Mouse (Mus musculus) liver, adult 2 months (tissue): ENCODE measurements at regions not wholly inside any gene's neighbourhood (a gene's known extent, or its start where the extent isn't known, plus 50 kb on each side); places are given as distances from the start of the nearest gene placed in this dataset.
A peak's percentile ranks its signal among the peaks of the same experiment; 100 is the strongest.
"Not testable (repeated sequence)": the region's sequence is repeated elsewhere in the genome, so short reads cannot be mapped to it uniquely, and the experiment has no call there.

ENCODE experiments used
- DNase-seq: peaks from one replicate; pipeline ENCODE4 v3.0.0-alpha.2; 2011; ENCODE audit warnings: low read depth, low spot score; ENCODE audit errors: extremely low read depth
- H3K27ac ChIP-seq: fragments of 200-500 bp; replicated peaks from 2 replicates; pipeline ENCODE4 v1.5.1; 2012; ENCODE audit warnings: low read depth, mild to moderate bottlenecking, control low read depth, inconsistent platforms, low read length; ENCODE audit not compliant: insufficient read depth
- H3K27me3 ChIP-seq: fragments of 200-500 bp; 2 replicates; pipeline ENCODE4 v1.6.1; 2012; ENCODE audit warnings: mild to moderate bottlenecking, moderate library complexity, low read length, inconsistent platforms; ENCODE audit not compliant: control insufficient read depth, insufficient read depth
- H3K36me3 ChIP-seq: fragments of 200-500 bp; 2 replicates; pipeline ENCODE4 v1.6.1; 2012; ENCODE audit warnings: low read length, inconsistent platforms; ENCODE audit not compliant: control insufficient read depth, insufficient read depth
- H3K4me1 ChIP-seq: fragments of 200-500 bp; 2 replicates; pipeline ENCODE4 v1.6.1; 2011; ENCODE audit warnings: low read length; ENCODE audit not compliant: control insufficient read depth, insufficient read depth
- H3K4me3 ChIP-seq: fragments of 200-500 bp; 2 replicates; pipeline ENCODE4 v1.5.1; 2011; ENCODE audit warnings: low read depth, mild to moderate bottlenecking, control low read depth, low read length, moderate library complexity; ENCODE audit not compliant: insufficient read depth
- H3K79me2 ChIP-seq: fragments of 200-500 bp; 2 replicates; pipeline ENCODE4 v1.6.1; 2012; ENCODE audit warnings: inconsistent platforms, mild to moderate bottlenecking, low read length, moderate library complexity; ENCODE audit not compliant: control insufficient read depth, insufficient read depth
- H3K9ac ChIP-seq: fragments of 200-500 bp; 2 replicates; pipeline ENCODE4 v1.6.1; 2012; ENCODE audit warnings: low read depth, mild to moderate bottlenecking, control low read depth, inconsistent platforms, low read length
- CTCF ChIP-seq: fragments of 200-500 bp; IDR thresholded peaks from 2 replicates; pipeline ENCODE4 v1.5.1; 2011; ENCODE audit warnings: low read depth, low read length, control low read depth
- POLR2A ChIP-seq: fragments of 200-500 bp; IDR thresholded peaks from 2 replicates; pipeline ENCODE4 v1.6.1; 2011; ENCODE audit warnings: low read length, control low read depth; ENCODE audit not compliant: insufficient read depth; ENCODE audit errors: extremely low read depth
- WGBS: fragments of 180-500 bp; shearing (Covaris S2); methylation state at CpG from one replicate; pipeline ENCODE4 v1.1.7; 2018; 5-methylcytosine and 5-hydroxymethylcytosine counted together

DNA sequence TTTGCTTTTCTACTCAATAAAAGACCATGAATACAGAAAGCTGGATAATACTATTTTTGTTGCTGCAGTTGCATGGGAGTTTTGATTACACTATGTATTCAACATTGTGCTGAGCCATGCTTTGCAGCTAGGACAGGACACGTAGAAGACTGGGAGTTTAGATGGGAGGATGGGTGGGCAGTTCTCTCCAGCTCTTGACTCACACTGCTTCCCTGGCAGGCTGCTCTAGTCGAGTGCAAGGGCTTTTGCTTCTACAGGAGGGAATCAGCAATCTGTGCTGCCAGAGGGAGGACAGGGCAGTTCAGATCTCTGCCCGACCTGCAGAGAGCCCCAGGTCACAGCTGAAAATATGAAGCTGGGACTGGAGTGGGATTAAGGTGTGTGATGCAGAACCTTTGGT lies 135.3 kb upstream of the Camk1g start:
- Histone ChIP-seq H3K79me2 (no peaks in the 10 kb centered on the region), H3K9ac (no peak overlapping the region), H3K36me3 (no peaks in the 10 kb centered on the region), H3K4me1 (no peaks in the 10 kb centered on the region), H3K4me3 (no peak overlapping the region), H3K27me3 (no peaks in the 10 kb centered on the region), H3K27ac (no peak overlapping the region)
- DNase-seq, result no peak
- 52% methylated on average over 3 of the region's 3 CpGs for WGBS
- TF ChIP-seq POLR2A, result no peak
- no peak for TF ChIP-seq CTCF

DNA sequence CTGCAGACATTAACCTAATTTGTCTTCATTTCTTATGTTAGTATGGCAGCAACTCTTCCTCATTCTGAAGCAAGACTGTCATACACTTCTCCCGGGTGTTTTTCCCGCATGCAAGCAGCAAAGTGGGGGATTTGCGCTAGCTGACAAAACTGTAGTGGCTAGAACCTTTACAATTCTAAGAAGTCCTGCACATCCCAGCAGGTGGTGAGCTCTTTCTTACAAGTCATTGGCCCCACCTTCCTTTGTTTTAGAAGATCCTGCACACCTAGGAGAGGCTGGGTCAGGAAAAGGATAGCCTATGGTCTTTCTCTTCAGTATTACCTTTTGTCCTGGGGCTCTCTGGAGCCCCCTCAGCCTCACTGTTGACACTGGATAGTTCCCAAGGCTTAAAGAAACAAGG lies 134.5 kb upstream of the Camk1g start:
- WGBS, result 57% methylated on average over 3 of the region's 3 CpGs
- Histone ChIP-seq H3K9ac (no peak overlapping the region), H3K27ac (no peak overlapping the region), H3K36me3 (no peaks in the 10 kb centered on the region), H3K4me3 (no peak overlapping the region), H3K27me3 (no peaks in the 10 kb centered on the region), H3K79me2 (no peaks in the 10 kb centered on the region), H3K4me1 (no peaks in the 10 kb centered on the region)
- DNase-seq, result no peak
- no peak for TF ChIP-seq POLR2A
- no peak for TF ChIP-seq CTCF

DNA sequence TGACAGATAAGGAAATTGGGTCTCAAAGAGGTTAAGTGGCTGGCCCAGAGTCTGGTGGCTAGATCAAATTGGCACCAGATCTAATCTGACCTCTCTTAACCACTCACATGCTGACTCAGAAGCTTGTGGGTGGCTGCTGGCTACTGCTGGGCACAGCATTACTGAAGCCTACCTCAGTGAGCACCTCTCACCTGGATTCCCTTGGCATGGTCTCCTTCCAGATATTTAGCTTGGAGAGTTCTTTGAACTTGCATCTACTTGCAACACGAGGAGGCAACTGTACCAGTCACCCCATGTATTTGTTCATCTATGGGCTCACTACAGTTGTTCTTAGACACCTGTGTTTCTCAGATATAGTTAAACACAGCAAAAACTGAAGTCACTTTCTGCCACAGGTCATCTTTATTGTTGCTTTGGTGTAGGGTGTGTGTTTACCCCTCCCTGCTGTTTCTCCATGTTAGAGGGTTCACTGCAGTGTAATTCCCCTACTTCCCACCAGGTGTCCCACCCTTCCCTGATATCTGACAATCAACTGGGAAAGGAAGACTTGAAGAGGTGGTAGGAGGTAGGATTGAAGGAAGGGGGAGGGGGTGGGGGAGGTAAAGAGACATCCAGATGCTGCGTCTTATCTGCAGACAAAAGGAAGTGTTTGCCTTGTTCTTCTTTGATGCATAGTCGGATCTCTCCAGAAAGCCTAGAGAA lies 133.7 kb upstream of the Camk1g start:
- Histone ChIP-seq H3K27ac (no peak overlapping the region), H3K79me2 (no peaks in the 10 kb centered on the region), H3K4me1 (no peaks in the 10 kb centered on the region), H3K4me3 (no peak overlapping the region), H3K9ac (no peak overlapping the region), H3K36me3 (no peaks in the 10 kb centered on the region), H3K27me3 (no peaks in the 10 kb centered on the region)
- DNase-seq, result peak; percentile 61
- WGBS, result 11% methylated on average over 3 of the region's 3 CpGs
- TF ChIP-seq POLR2A (no peak), CTCF (peak; percentile 47)

DNA sequence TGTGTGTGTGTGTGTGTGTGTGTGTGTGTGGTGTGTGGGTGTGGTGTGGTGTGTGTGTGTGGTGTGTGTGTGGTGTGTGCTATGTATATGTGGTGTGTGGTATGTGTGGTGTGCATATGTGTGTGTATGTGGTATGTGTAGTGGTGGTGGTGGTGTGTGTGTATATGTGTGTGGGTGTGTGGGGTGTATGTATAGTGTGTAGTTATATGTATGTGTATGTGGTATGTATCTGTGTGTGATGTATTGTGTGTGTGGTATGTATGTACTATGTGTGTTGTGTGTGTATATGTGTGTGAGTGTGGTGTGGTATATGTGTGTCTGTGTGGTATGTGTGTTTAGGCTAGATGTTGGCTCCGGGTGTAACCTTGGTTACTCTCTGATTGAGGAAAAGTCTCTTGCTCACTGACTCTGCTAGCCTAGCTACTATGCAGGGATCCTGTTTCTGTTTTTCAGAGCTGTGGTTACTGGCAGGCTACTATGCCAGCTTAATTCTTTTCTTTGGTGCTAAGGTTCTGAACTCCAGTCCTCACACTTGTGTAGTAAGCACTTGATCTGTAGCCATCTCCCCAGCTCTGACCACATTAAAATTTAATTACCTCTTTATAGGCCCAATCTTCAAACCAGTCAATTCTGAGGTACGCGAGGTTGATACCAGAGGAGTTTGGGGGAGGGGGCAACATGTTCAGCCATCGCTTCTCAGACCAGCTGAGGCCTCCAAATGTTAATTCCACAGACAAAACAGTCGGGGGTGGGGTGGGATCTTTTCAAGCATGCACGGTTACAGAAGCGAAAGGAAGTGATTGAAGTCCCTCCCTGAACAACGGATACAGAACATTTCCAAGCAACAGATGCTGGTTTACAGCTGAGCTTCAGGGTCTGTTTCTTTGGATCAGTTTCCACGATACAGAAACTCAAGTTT lies 126.4 kb upstream of the Camk1g start:
- H3K36me3 ChIP-seq, result no peaks in the 10 kb centered on the region
- no peaks in the 10 kb centered on the region for H3K4me1 ChIP-seq
- no peaks in the 10 kb centered on the region for H3K79me2 ChIP-seq
- H3K4me3 ChIP-seq, result no peak overlapping the region
- WGBS, result 79% methylated on average over 9 of the region's 9 CpGs
- TF ChIP-seq POLR2A (no peak), CTCF (no peak)
- H3K27me3 ChIP-seq, result no peaks in the 10 kb centered on the region
- DNase-seq, result no peak
- H3K9ac ChIP-seq, result no peak overlapping the region
- no peak overlapping the region for H3K27ac ChIP-seq

DNA sequence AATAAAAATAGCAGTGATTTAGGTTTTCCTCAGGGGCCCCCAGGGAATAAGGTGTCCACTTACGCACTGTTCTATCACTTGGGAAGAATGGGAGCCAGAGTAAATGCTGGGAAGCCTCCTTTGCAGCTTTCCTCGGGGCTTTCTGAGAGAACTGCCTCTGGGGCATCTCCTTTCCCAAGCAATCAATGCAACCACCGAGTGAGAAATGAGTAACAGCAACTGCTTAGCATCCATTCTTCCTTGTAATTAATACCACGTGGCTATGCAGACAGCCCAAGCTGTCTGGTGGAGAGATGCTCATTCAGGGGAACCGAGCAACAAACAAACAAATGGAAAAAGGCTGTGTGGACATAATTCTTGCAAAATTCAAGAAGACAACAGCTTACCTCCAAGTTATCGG lies 117.9 kb upstream of the Camk1g start:
- H3K27me3 ChIP-seq, result no peaks in the 10 kb centered on the region
- 74% methylated on average over 6 of the region's 6 CpGs for WGBS

DNA sequence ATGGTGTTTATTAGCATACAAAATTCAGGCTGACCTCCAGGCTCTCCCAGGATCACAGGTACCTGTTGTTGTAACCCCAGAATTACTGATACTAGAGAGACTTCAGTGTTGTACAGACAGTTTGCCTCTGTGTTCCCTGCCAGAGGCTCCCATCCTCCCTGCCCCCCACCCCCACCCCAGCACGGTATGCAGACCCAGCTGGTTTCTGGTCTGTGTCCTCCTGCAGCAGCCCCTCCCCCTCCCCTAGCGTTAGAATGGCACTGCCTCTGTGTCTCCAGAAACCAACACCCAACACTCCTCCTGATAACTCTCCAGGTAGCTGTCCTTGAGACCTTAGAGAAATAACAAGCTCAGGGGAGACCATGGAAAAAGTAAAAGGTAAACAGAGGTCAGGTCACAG lies 116.6 kb upstream of the Camk1g start:
- WGBS, result 2% methylated on average over 2 of the region's 2 CpGs
- not testable (repeated sequence) for DNase-seq, H3K79me2 ChIP-seq, H3K27ac ChIP-seq, H3K36me3 ChIP-seq, H3K27me3 ChIP-seq, H3K4me3 ChIP-seq, H3K4me1 ChIP-seq, H3K9ac ChIP-seq

More for the DNA sequence above, 117.9 kb upstream of the Camk1g start:
- no peak for TF ChIP-seq POLR2A
- no peak for TF ChIP-seq CTCF
- H3K79me2 ChIP-seq, result no peaks in the 10 kb centered on the region
- no peak overlapping the region for H3K4me3 ChIP-seq
- no peak overlapping the region for H3K27ac ChIP-seq
- no peaks in the 10 kb centered on the region for H3K4me1 ChIP-seq
- no peak for DNase-seq
- H3K9ac ChIP-seq, result no peak overlapping the region
- H3K36me3 ChIP-seq, result no peaks in the 10 kb centered on the region
